Mouse (Mus musculus) myocyte (in vitro differentiated cells): ENCODE results near the gene Pitx1.

ENCODE experiments used
- POLR2AphosphoS2 ChIP-seq: IDR thresholded peaks from one replicate; pipeline ENCODE4 v1.6.1; 2011; ENCODE audit warnings: low read depth, control low read depth; ENCODE audit not compliant: insufficient read length
- REST ChIP-seq: IDR thresholded peaks from one replicate; pipeline ENCODE4 v1.6.1; 2011; ENCODE audit warnings: mild to moderate bottlenecking, control low read depth, moderate library complexity; ENCODE audit not compliant: insufficient read depth, insufficient read length

- no peak for TF ChIP-seq REST
- no peak for TF ChIP-seq POLR2AphosphoS2
Observed at GRCm38 (mm10) chr13:55810947-55811346, 25.0 kb downstream of the Pitx1 start.
